Mouse (Mus musculus) cerebellum, adult 2 months (tissue): ENCODE measurements at regions not wholly inside any gene's neighbourhood (a gene's known extent, or its start where the extent isn't known, plus 50 kb on each side); places are given as distances from the start of the nearest gene placed in this dataset.

Experiments used
- DNase-seq, 2 experiments: peaks; one replicate each; pipeline ENCODE4 v3.0.0; 2021
- H3K27ac ChIP-seq: fragments of 200-500 bp; 2 replicates; pipeline ENCODE4 v1.5.1; 2012; ENCODE audit warnings: low read length, control low read depth, inconsistent platforms; ENCODE audit not compliant: insufficient read depth
- H3K27me3 ChIP-seq: fragments of 200-500 bp; 2 replicates; pipeline ENCODE4 v1.6.1; 2012; ENCODE audit warnings: inconsistent platforms, mild to moderate bottlenecking, low read length, moderate library complexity; ENCODE audit not compliant: control insufficient read depth, insufficient read depth
- H3K4me1 ChIP-seq: fragments of 200-500 bp; 2 replicates; pipeline ENCODE4 v1.6.1; 2011; ENCODE audit warnings: low read length; ENCODE audit not compliant: control insufficient read depth, insufficient read depth
- H3K4me3 ChIP-seq: fragments of 200-500 bp; replicated peaks from 2 replicates; pipeline ENCODE3; 2011; ENCODE audit warnings: mild to moderate bottlenecking, low read depth, low read length, control low read depth; ENCODE audit not compliant: insufficient read depth
- CTCF ChIP-seq: fragments of 200-500 bp; IDR thresholded peaks from 2 replicates; pipeline ENCODE4 v1.5.1; 2011; ENCODE audit warnings: low read depth, mild to moderate bottlenecking, control low read depth, low read length, moderate library complexity, borderline replicate concordance; ENCODE audit not compliant: insufficient read depth
- POLR2A ChIP-seq: fragments of 200-500 bp; IDR thresholded peaks from 2 replicates; pipeline ENCODE4 v1.6.1; 2011; ENCODE audit warnings: low read length, control low read depth, borderline replicate concordance; ENCODE audit not compliant: insufficient read depth
- WGBS: fragments of 180-500 bp; shearing (Covaris S2); methylation state at CpG from one replicate; pipeline ENCODE4 v1.1.7; 2018; 5-methylcytosine and 5-hydroxymethylcytosine counted together

GRCm38 (mm10) chr4:142989175-142989574, 223.6 kb downstream of the Prdm2 start:
- Histone ChIP-seq H3K4me1 (no peaks in the 10 kb centered on the region), H3K27ac (no peak overlapping the region), H3K4me3 (no peak overlapping the region), H3K27me3 (no peaks in the 10 kb centered on the region)
- no peak for DNase-seq
- TF ChIP-seq POLR2A (no peak), CTCF (no peak)
- 19% methylated on average over 8 of the region's 8 CpGs for WGBS

- no peaks in the 10 kb centered on the region for H3K4me1 ChIP-seq
- WGBS, result 66% methylated on average over 6 of the region's 6 CpGs
- no peak for DNase-seq
- H3K27ac ChIP-seq, result no peak overlapping the region
- H3K27me3 ChIP-seq, result no peaks in the 10 kb centered on the region
- TF ChIP-seq POLR2A, result no peak
- TF ChIP-seq CTCF, result no peak
- H3K4me3 ChIP-seq, result no peak overlapping the region
Observed at GRCm38 (mm10) chr4:142983295-142983624, 229.5 kb downstream of the Prdm2 start.

DNA sequence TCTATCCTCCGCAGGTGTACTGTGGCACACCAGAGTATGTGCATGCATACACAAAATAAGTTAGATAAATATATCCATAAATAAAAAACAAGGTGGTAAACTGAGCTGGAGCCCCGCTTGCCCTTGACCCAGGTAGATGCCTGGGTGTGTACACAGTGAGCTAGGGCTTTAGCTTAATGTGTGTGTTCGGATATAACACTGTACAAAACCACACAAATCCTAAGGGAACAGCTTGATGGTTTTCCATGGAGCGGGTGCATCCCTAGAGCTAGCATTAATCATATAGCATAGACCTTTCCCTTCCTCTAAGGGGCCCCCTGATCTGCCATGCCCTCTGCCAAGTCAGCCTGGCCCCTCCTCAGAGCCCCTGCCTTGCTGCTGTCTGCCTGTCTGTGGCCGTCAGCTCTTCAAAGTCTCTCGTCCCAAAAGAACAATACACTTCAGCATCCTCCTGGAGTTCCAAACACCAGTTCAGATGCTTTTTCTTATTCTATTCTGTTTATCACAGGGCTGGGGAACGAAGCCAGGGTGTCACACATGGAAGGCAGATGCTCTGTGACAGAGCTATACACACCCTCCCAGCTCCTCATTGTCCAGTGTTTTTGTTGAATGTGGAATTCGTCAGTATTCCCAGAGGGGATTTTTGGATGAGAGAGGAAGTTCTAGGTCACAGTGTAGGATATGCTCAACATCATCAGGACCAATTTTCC, 230.1 kb downstream of the Prdm2 start:
- no peak overlapping the region for H3K27ac ChIP-seq

DNA sequence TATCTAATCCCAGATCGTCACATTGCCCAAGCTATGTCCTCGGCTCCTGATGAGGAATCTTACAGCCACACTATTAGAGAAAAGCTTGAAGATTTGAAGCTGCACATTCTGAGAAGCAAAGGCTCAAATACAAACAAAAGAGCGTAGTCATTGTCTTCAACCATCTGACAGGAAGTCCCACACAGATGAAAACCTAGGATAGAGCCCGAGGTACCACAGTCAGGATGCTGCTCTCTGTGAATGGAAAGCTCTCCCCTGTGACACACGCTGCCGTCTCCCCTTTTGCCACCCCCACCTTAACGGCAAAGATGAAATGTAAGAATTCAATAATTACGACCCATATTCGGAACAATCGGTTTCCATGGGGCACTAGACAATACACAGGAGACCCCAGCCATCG, 237.2 kb downstream of the Prdm2 start:
- no peak overlapping the region for H3K27ac ChIP-seq
- H3K4me1 ChIP-seq, result no peaks in the 10 kb centered on the region
- no peak overlapping the region for H3K4me3 ChIP-seq
- H3K27me3 ChIP-seq, result no peaks in the 10 kb centered on the region
- DNase-seq, result no peak
- 80% methylated on average over 11 of the region's 11 CpGs for WGBS
- TF ChIP-seq CTCF (no peak), POLR2A (no peak)

More for the DNA sequence above, 230.1 kb downstream of the Prdm2 start:
- H3K4me1 ChIP-seq, result no peaks in the 10 kb centered on the region
- 67% methylated on average over 8 of the region's 8 CpGs for WGBS
- DNase-seq, result no peak
- H3K4me3 ChIP-seq, result no peak overlapping the region
- no peak for TF ChIP-seq POLR2A
- no peak for TF ChIP-seq CTCF
- H3K27me3 ChIP-seq, result no peaks in the 10 kb centered on the region

- H3K4me1 ChIP-seq, result no peaks in the 10 kb centered on the region
- DNase-seq, result peak; percentile 24 to 36
- H3K4me3 ChIP-seq, result no peak overlapping the region
- no peak overlapping the region for H3K27ac ChIP-seq
- H3K27me3 ChIP-seq, result no peaks in the 10 kb centered on the region
- TF ChIP-seq CTCF (no peak), POLR2A (no peak)
- WGBS, result 58% methylated on average over 4 of the region's 4 CpGs
Observed at GRCm38 (mm10) chr4:142970040-142970439, 242.8 kb downstream of the Prdm2 start.

DNA sequence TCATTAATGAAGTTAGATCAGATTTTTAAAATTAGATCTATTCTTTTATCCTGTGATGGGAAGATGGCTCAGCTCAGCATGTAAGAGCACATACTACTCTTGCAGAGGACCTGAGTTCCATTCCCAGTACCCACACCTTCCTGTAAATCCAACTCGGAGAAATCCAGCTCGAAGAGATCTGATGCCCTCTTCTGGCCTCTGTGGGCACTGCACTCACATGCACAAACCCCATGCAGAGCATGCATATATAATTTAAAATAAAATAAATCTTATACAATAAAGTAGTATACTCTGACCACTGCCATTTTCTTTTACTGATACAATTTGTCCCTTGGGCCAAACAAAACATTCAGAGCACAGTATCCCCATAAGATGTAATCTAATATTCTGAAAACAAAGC, 245.2 kb downstream of the Prdm2 start:
- Histone ChIP-seq H3K27me3 (no peaks in the 10 kb centered on the region), H3K4me1 (no peaks in the 10 kb centered on the region), H3K4me3 (no peak overlapping the region), H3K27ac (no peak overlapping the region)
- 94% methylated on average over 2 of the region's 2 CpGs for WGBS
- TF ChIP-seq CTCF, result peak; percentile 15; the same call in 1 of the 2 replicates
- TF ChIP-seq POLR2A, result no peak
- DNase-seq, result no peak

GRCm38 (mm10) chr4:142956832-142957429, 255.9 kb downstream of the Prdm2 start:
- DNase-seq, result no peak

DNA sequence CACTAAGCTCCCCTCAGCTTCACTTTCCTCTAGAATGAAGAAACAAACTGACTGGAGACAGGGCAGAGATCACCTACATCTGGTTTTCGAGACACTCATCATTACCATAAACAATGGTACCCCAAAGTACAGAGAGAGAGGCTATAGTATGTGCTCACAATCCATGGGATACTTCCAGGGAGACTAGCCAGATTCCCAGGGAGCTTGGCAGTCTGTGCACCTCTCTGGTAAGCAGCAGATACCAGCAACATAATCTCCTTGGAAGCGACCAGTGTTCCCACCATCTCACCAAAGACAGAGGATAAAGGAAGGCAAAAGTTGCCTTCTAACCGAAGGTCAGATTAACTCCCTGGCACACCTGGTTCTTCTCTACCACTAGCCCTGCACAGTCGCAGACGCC, 256.4 kb downstream of the Prdm2 start:
- WGBS, result 43% methylated on average over 5 of the region's 5 CpGs
- Histone ChIP-seq H3K4me3 (no peak overlapping the region), H3K4me1 (no peaks in the 10 kb centered on the region; the same call in 1 of the 2 replicates), H3K27ac (no peak overlapping the region), H3K27me3 (no peaks in the 10 kb centered on the region)
- TF ChIP-seq POLR2A, result no peak
- DNase-seq, result peak in 1 of 2 experiments; percentile 35

More at GRCm38 (mm10) chr4:142956832-142957429, 255.9 kb downstream of the Prdm2 start:
- H3K4me3 ChIP-seq, result no peak overlapping the region
- no peaks in the 10 kb centered on the region; the same call in 1 of the 2 replicates for H3K4me1 ChIP-seq
- no peak overlapping the region for H3K27ac ChIP-seq
- 66% methylated on average over 8 of the region's 8 CpGs for WGBS
- no peak for TF ChIP-seq POLR2A
- TF ChIP-seq CTCF, result no peak
- H3K27me3 ChIP-seq, result no peaks in the 10 kb centered on the region
